Mouse (Mus musculus) ES-Bruce4 (cell line): Measurements from ENCODE around the gene Zfp281.

Experiments
- CTCF ChIP-seq: IDR thresholded peaks from one replicate; pipeline ENCODE4 v1.8.1; 2011; ENCODE audit warnings: low read depth, low read length
- POLR2A ChIP-seq: IDR thresholded peaks from one replicate; pipeline ENCODE4 v1.8.1; 2011; ENCODE audit warnings: low read length; ENCODE audit not compliant: insufficient read depth

- TF ChIP-seq CTCF = no peak
- TF ChIP-seq POLR2A = no peak
Observed at GRCm38 (mm10) chr1:136659337-136659736, 34.6 kb downstream of the Zfp281 start.
